Mouse (Mus musculus) lung, postnatal 36 days (tissue): ENCODE data around the gene Olfr130.

Source experiments
- DNase-seq: peaks from one replicate; pipeline ENCODE4 v3.0.0; 2022; ENCODE audit warnings: mixed read lengths

Olfr130 gene

DNA sequence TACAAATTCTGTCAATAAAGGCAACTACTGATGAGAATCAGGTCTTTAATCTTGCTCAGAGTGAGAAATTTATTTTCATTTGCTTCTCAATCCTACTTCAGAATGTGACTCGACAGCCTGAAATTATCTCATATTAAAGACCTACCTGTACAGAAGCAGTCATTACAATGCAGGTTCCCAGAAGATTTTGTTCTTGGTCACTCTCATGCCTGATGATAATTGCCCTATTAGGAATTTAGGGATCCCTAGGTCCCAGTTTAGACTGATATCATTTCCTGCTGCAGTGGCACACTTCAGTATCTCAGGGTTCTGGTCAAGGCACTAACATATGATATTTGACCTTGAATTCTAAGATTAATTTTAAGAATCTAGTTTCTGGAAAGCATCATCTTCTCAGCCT lies at the start of gene Olfr130:
Gene Olfr130 (plus strand): TSS at position 301 of the 400 bp plus-strand sequence.
- no peak for DNase-seq

GRCm38 (mm10) chr17:38016341-38016740 lies 47.4 kb upstream of the Olfr130 start:
- no peak for DNase-seq

GRCm38 (mm10) chr17:38026297-38026696 lies 37.4 kb upstream of the Olfr130 start:
- DNase-seq, result no peak

DNA sequence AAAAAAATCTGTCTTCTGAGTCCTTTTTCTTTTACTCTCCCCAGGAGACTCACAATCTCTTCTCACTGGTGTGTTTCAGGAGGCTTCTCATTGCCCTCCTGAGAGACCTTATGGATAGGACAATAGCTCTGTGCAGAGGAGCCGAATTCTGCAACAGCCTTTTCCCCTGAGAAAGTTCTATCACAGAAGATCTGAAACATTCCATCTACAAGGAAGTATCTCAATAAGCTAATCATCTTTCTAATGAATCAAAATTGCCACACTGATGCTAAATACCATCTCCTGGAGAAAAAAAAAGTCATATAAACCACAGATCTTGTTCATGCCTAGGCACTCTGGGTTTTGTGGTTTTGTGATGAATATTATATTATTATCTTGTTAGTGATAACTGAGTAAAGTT lies 3.7 kb upstream of the Olfr130 start, which contains the start of gene Olfr129:
Gene Olfr129 (minus strand): TSS at position 101 of the 400 bp plus-strand sequence.
- no peak for DNase-seq

DNA sequence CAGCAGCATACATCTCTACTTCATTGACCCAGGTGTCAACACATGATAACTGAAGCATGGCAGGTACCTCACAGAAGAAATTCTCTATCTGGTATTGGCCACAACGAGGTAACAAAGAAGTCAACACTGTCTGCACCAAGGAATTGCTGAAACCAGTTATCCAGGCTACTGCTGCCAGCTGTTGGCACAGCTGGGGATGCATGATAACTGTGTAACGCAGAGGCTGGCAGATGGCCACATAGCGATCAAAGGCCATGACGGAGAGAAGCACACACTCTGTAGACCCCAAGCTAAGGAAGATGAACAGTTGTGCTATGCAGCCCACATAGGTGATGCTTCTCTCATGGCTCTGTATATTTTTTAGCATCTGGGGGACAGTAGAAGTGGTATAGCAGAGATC lies 18.6 kb downstream of the Olfr130 start:
- DNase-seq, result no peak

DNA sequence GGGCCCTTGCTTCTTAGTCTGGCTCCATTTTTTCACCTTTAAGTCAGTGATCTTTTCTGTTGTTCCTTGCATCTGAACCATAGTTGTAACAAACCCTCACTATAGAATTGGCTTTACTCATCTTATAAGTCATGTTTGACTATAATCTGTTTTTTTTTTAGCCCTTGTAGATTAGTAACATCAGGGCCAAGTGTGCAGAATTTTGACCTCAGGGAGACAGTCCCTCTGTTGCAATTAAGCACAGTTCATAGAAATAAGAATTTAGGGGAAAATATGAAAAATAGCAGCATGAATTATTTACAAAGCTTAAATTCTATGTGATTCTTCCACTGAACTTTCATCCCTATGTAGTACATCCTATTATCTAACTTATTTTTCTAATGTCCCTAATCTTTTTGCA lies 24.9 kb downstream of the Olfr130 start, which contains the start of gene Olfr131:
Gene Olfr131 (minus strand): TSS at position 101 of the 400 bp plus-strand sequence.
- no peak for DNase-seq
